Mouse (Mus musculus) layer of hippocampus, adult 2 months (tissue): ENCODE measurements around the gene Rraga. TPM values are rescaled to one million over a fixed set of nuclear protein-coding genes. Genes with fewer than 3 reads are reported as not detected.

ENCODE experiments used
- DNase-seq, 2 experiments: peaks; one replicate each; pipeline ENCODE4 v3.0.0; 2022; ENCODE audit warnings: low spot score in 2 of 2
- H3K27ac ChIP-seq: fragments of 200-600 bp; 2 replicates; pipeline ENCODE4 v1.8.1; 2022
- H3K4me3 ChIP-seq: fragments of 200-600 bp; 2 replicates; pipeline ENCODE4 v1.8.1; 2022; ENCODE audit warnings: mild to moderate bottlenecking
- CTCF ChIP-seq: fragments of 200-600 bp; conservative IDR thresholded peaks from 2 replicates; pipeline ENCODE4 v1.8.1; 2022; ENCODE audit warnings: antibody characterized with exemption, mild to moderate bottlenecking, moderate library complexity
- long read RNA-seq, 2 experiments: library from polyadenylated mRNA; stranded (forward); transcript quantifications; one replicate each; pipeline ENCODE4 v2.0.0; 2021; ENCODE audit warnings: borderline mapping rate in 2 of 2
- total RNA-seq, 2 experiments: library from RNA; stranded (reverse); gene quantifications; 2 replicates each; pipeline ENCODE4 v1.2.3; 2021

Gene Rraga
- 100 to 1,000 TPM; 129 to 143 TPM for total RNA-seq
- long read RNA-seq, experiment 1, transcript Rraga-201 (1 exons, 1,618 nt) = major isoform, 66 of 66 reads
- long read RNA-seq, experiment 1, partial matches to known transcripts = 0 of 66 reads
- long read RNA-seq, experiment 1, other reads (novel, unspliced or antisense) = 0 of 66 reads
- long read RNA-seq, experiment 2, transcript Rraga-201 (1 exons, 1,618 nt) = major isoform, 110 of 110 reads
- long read RNA-seq, experiment 2, partial matches to known transcripts = 0 of 110 reads
- long read RNA-seq, experiment 2, other reads (novel, unspliced or antisense) = 0 of 110 reads

DNA sequence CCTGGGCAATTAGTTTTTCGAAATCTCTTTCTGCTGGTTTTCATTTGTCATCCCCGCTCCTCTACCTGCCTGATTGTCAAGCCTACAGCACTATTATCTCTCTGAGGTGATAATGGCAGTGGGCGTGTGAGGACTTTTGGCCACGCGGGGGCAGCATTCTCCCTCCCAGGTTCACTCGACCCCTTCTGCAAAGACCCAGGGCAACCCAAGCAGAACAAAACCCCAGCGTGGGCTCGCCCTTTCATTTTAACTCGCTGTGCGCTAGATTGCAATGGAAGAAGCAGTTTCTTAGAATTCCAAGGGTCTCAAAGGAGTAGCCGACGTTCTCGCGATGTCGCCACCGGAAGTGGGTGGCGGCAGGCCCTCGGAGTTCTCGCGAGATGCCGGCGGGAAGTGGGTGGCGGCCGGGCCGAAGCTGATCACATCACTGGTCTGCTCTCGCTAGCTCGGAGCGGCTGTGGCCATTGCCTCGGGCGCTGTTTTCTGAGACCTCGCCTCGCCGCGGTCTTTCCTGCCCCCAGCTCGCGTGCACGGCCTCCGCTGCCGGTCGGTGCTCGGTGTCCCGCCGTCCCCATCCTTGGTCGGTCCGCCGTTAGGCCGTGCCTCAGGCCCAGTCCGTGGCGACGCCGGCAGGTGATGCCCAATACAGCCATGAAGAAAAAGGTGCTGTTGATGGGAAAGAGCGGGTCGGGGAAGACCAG is at the start of gene Rraga:
Gene Rraga (plus strand): TSS at position 386 of the 701 bp plus-strand sequence.
- peak; percentile 92 to 95 for DNase-seq
- Histone ChIP-seq H3K4me3 (peak within 1 kb of the TSS; percentile 99), H3K27ac (peak within 1 kb of the TSS; percentile 99)
- TF ChIP-seq CTCF = peak; percentile 93

DNA sequence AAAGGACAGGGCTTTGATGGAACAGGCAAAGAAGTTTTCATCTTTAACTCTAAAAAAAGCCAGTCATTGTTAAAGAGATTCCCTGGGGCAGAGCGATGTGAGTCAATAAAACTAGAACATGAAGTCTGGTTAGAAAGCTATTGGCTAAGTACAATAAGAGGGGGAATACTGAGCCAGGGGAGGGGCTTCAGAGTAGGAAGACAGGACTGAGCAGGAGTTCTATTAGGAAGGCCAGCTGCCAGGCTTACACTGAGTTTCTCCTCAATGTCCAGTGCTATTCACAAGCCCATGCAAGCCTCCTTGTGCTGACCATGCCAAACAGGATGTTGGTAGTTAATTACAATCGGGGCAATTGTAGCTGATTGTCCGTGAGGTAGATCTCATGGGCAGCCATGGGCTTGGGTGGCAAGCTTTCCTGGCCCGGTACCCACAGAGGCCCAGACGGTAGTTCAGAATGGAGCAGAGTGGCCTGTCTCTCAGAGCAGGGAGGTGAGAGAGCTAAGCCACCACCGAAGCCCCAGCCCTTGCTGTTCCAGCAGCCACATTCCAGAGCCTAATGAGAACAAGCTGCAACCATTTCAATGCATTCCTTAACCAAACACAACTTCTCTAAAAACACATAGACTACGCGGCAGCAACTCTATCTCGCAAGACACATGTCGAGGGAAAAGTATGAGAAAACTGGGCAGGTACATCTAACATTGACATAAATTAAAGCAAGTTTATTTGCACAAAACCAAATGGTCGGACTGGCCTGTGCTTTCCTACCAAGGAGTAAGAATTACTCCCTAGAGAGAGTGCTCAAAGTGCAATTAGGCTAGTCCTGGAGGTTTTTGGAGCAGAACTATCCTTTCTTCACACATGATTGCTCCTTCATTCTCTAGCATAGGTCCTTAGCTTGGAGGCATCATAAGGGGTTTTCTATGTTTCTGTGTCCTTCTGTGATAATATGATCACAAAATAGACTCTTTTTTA is 48.0 kb upstream of the Rraga start:
- no peak for TF ChIP-seq CTCF
- DNase-seq = no peak
- H3K4me3 ChIP-seq = no peak overlapping the region
- H3K27ac ChIP-seq = no peak overlapping the region

DNA sequence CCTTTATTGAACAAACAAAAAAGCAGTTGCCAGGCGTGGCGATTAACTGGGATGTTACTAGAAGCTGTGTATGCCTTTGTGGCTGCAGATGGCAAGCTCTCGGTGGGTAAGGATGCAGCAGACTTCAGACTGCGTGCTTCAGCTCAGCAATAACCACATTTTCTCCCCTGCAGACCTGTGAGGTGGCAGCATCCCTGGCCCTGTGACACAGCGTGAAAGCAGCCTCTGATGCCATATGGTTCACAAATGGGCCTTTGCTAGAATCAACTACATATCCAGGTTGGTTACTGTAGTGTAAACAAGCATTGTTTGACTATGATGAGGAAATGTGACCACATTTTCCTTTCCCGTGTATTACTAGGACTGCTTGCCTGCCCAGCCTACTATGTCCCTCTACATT is 46.3 kb upstream of the Rraga start:
- no peak overlapping the region for H3K4me3 ChIP-seq
- no peak overlapping the region for H3K27ac ChIP-seq
- no peak for DNase-seq
- no peak for TF ChIP-seq CTCF

DNA sequence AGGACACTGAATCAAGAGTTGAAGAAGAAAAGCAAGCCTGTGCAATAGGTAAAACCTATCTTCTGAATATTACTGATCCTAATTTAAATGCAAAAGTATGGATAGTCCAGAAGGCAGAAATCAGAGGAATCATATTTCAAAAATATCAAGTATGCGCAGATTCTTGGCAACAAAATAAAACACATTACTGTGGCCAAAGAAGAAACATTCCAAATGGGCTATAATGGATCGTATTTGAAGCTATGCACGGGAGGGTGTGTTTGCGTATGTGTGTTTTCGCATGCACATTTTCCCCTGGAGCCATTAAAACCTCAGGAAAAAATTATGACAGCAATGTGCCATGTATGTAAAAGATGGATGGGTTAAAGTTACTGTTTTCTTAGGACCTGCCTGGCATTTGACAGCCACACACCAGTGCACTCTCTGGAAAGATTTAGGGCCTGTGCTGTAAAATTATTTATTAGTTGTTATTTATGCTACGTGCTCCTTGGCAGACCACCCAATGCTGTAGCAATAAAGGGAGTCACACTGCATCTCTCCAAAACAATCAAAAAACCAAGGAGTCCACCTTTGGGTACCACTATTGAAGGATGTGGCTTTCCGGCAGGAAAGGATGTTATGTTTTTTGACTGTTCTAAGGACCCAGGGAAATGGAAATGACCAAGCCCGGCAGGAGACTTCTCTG is 41.9 kb upstream of the Rraga start:
- DNase-seq = no peak
- TF ChIP-seq CTCF = no peak
- H3K4me3 ChIP-seq = no peak overlapping the region
- no peak overlapping the region for H3K27ac ChIP-seq

DNA sequence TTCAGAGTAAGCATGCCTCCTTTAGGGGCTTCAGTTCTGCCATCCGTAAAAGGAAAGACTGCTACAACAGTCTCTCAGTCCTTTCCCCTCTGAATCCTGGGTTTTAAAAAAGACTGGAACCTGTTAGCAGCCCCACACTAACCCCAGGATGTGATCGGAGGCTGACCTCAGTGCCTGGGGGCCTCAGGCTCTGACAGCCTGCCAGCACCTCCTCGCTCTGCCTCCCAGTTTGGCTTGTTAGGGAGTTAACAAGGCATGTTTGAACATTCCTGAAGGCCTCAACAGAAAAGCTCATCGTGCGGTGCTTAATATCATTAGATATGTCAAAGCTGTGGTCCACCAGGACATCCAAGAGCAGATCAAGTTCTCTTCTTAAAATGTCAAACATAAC is 41.4 kb upstream of the Rraga start:
- H3K27ac ChIP-seq = no peak overlapping the region
- DNase-seq = no peak
- no peak for TF ChIP-seq CTCF
- H3K4me3 ChIP-seq = no peak overlapping the region

DNA sequence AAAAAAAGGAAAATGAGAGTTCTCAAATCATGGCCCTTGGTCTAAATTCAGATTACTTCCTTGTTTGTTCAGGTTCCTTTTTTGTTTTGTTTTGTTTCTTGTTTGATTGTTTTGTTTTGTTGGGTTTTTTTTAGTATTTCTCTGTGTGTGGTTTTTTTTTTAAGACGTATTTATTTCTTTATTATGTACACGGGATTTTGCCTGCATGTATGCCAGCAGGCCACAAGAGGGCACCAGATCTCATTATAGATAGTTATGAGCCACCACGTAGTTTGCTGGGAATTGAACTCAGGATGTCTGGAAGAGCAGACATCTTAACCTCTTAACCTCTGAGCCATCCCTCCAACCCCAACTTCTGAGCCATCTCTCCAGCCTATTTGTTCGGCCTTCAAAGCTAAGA is 37.5 kb upstream of the Rraga start:
- no peak overlapping the region for H3K4me3 ChIP-seq
- H3K27ac ChIP-seq = no peak overlapping the region
- peak; percentile 83 for TF ChIP-seq CTCF
- DNase-seq = peak in 1 of 2 experiments; percentile 30

DNA sequence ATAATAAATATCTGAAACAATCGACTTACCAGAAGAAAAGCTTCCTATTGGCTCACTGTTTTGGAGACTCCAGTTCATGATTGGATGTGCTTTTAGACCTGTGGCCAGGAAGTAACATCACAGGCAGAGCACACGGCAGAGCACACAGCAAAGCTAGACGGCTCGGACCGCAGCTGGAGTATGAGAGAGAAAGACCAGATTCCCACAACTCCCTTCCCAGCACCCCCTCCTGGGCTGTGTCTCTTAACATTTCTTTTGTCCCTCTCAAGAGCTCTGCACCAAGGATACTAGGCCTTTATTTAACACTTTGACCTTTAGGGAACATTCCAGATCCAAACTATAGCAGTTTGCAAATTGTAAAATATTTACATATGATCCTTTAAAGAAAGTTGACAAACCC is 36.5 kb upstream of the Rraga start:
- DNase-seq = no peak
- no peak overlapping the region for H3K4me3 ChIP-seq
- H3K27ac ChIP-seq = no peak overlapping the region
- TF ChIP-seq CTCF = no peak

DNA sequence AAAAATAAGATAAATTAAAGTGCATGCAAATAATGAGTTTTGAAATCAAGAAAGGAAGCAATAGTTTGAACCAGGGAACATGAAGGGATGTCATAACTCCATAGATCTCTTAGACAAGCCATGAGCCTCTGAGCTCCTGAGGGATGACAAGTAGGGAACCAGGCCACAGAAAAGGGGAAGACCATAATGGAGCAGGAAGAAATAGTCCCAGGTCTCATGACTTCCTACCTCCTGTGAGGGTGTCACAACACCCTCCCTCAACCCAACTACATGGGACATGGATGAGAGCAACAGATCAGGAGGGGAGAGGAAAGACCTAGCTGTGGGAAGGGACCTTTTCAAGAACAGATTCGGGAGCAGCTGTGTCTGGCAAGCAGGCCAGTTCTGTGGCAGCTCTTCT is 33.9 kb upstream of the Rraga start:
- no peak for DNase-seq
- no peak overlapping the region for H3K27ac ChIP-seq

DNA sequence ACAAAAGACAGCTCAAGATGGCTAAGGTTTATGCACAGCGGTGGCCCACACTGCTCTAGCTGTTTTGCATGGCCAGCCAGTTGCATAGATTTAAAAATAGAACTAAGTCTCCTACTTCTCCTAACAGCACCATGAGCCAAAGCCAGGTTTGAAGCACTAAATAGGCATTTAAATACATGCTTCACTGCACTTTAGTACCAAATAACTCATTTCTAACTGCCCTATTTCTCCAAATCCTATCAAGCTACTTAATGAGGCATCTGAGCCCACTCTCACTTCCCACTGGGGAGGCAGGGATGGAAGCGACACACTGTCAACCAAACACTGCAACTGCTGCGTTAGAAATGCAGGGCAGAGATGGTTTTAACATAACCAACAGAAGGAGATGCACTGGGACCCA is 31.5 kb upstream of the Rraga start:
- no peak overlapping the region for H3K4me3 ChIP-seq
- DNase-seq = no peak
- no peak overlapping the region for H3K27ac ChIP-seq
- no peak for TF ChIP-seq CTCF

More for the DNA sequence above, 33.9 kb upstream of the Rraga start:
- H3K4me3 ChIP-seq = no peak overlapping the region
- TF ChIP-seq CTCF = no peak

DNA sequence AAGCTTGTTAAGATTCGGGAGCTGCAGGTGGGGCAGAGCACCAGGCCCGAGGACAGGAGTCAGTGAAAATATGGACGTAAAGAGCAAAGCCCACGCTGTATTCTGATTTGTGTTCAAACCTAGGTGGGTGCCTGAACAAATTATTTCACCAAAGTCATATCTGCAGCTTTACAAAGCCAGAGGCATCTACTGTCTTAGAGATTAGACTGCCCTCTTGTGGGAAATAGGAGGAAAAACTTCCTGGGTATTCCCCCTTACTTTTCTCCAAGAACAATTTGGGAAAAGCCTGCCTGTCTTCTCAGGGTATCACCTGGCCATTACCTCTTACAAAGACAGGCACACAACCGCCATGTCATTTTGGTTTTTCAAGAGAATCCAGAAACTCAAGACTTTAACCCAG is 29.9 kb upstream of the Rraga start:
- H3K4me3 ChIP-seq = no peak overlapping the region
- peak in 1 of 2 experiments; percentile 17 for DNase-seq
- peak; percentile 87 for TF ChIP-seq CTCF
- H3K27ac ChIP-seq = no peak overlapping the region

DNA sequence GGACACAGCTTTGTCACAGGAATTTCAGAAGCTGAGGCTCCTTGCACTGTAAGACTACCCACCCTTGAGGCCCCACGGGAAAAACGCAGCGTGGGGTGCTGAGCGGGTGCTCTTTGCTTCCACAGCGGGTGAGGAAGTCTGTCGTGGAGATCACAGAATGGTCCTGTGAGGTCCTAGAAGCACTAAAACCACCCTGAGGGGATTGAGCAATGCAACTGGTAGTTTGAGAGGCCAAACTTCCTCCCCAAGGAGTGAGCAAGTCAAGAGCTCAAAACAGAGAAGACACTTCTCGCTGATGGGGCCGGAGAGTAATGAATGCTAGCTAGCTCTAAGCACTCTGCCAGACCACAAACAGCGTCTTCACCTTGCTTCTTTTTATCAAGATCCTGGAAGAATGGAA is 27.1 kb upstream of the Rraga start:
- TF ChIP-seq CTCF = no peak
- Histone ChIP-seq H3K4me3 (no peak overlapping the region), H3K27ac (no peak overlapping the region)
- no peak for DNase-seq

DNA sequence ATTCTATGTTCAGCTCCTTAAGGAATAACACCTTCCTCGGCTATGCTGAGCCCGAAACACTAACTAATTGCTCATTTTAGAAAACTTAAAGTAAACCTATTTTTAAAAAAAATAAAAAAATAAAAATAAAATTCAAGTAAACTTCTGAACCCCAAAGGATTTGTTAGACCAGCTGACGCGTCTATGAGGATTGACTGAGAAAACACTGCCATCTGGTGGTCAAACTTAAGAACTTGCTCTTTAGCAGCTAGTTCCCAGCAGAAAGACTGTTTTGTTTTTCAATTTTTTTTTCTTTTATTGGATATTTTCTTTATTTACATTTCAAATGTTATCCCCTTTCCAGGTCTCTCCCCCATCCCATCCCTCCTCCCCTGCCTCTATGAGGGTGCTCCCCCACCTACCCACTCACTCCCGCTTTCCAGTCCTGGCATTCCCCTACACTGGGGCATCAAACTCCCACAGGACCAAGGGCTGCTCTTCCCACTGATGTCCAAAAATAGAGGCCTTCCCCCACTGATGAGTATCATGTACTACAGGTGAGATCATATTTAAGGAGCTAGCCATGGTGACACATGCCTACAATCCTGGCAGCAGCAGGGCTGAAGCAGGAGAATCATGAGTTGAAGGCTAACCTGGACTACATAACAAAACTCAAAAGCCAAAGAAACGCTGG is 20.3 kb upstream of the Rraga start:
- H3K27ac ChIP-seq = no peak overlapping the region
- DNase-seq = peak in 1 of 2 experiments; percentile 19
- H3K4me3 ChIP-seq = no peak overlapping the region
- TF ChIP-seq CTCF = peak; percentile 88
